Mouse (Mus musculus): ENCODE measurements at regions not wholly inside any gene's neighbourhood (a gene's known extent, or its start where the extent isn't known, plus 50 kb on each side); places are given as distances from the start of the nearest gene placed in this dataset.

- TF ChIP-seq CTCF (IDR thresholded peaks at IDR 0.05; ENCODE audit: low read depth) (no peak), EP300 (IDR thresholded peaks at IDR 0.05; ENCODE audit: low read depth) (no peak)
These were observed 146.0 kb upstream of the Gria3 start for GRCm38 (mm10) chrX:41254695-41255094.
